Mouse (Mus musculus): ENCODE measurements around the gene Klk4. TPM values are rescaled to one million over a fixed set of nuclear protein-coding genes. Genes with fewer than 3 reads are reported as not detected.

The Klk4 gene
- not detected for total RNA-seq (2023)

DNA sequence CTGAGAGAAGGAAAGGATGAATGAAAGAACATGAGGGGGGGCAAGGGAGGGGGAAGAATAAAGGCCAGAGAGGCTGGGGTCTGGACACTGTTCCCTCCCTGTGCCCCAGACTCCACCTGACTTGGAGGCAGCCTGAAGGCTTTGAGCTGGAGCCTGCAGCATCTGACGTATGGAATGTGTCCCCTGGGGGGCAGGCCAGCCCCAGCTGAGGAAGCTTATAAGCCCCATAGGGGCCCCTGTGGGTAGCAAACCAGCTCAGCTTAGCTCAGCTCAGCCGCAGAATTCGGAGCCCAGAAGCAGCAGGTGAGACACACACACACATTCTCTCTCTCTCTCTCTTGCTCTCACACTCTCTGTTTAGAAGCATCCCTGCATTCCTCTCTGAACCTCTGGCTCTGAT, at the start of gene Klk4:
Gene Klk4, plus strand, starts transcription at position 249 of the 400 bp plus-strand sequence.

DNA sequence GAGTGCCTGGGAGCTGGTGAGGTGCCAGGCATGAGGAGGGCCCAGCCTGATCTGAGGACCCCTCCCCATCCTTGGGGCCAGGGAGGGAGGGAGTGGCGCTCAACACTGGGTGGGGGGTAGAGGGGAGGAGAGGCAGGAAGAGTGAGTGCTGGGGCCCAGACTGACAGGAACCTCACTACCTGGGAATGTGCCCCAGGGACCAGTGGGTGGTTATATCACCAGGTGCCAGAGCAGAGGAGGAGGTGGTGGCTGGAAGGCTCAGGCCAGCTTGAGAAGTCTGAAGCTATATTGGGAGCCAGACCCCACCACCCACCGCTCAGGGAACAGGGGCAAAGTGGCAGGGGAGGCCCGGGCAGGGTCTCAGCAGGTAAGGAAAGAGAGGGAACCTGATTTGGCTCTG, 39.3 kb upstream of the Klk4 start, which contains the start of gene Klk5:
Gene Klk5, plus strand, starts transcription at position 271 of the 400 bp plus-strand sequence.

DNA sequence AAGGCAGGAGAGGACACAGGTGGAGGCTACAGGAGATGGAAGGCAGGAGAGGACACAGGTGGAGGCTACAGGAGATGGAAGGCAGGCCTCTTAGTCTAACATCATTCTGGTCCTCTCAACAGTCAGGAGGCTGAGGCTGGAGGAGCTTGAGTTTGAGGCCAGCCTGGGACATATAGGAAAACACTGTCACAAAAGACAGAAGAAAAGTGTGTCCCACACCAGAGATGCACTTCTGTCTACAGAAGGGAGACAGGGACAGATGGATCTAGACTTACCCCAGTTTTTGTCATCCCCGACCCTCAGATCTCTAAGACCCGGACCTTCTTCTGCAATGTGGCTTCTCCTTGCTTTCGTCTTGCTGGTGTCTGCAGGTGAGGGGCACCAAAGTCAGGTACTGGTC, 52.5 kb downstream of the Klk4 start, which contains the start of gene Klk15:
Gene Klk15, plus strand, starts transcription at position 301 of the 400 bp plus-strand sequence.

Other genes with a start within 250 kb of the Klk4 start
- gene Ceacam18, start 246.5 kb upstream of the Klk4 start, total RNA-seq (2023) = not detected
- 100 to 1,000 TPM; 128 to 137 TPM for gene Siglece, start 221.0 kb upstream of the Klk4 start, total RNA-seq (2023)
- 1 to 10 TPM; 6.9 to 7.3 TPM for gene Ctu1, start 209.1 kb upstream of the Klk4 start, total RNA-seq (2023)
- gene Klk14, start 190.7 kb upstream of the Klk4 start, total RNA-seq (2023) = not detected
- not detected for gene Klk13, start 168.6 kb upstream of the Klk4 start, total RNA-seq (2023)
- not detected for gene Klk12, start 112.3 kb upstream of the Klk4 start, total RNA-seq (2023)
- gene Klk11, start 106.6 kb upstream of the Klk4 start, total RNA-seq (2023) = not detected
- gene Klk10, start 100.1 kb upstream of the Klk4 start, total RNA-seq (2023) = not detected
- not detected for gene Klk9, start 89.3 kb upstream of the Klk4 start, total RNA-seq (2023)
- gene Klk8, start 83.6 kb upstream of the Klk4 start, total RNA-seq (2023) = 1 to 10 TPM; 4.9 to 5.3 TPM
- gene Klk7, start 69.9 kb upstream of the Klk4 start, total RNA-seq (2023) = not detected
- not detected for gene Klk6, start 56.7 kb upstream of the Klk4 start, total RNA-seq (2023)
- not detected for gene Klk5, start 39.2 kb upstream of the Klk4 start, total RNA-seq (2023)
- not detected for gene Klk15, start 52.6 kb downstream of the Klk4 start, total RNA-seq (2023)
- gene Klk1b8, start 69.5 kb downstream of the Klk4 start, total RNA-seq (2023) = not detected
- gene Klk1b1, start 85.6 kb downstream of the Klk4 start, total RNA-seq (2023) = not detected
- not detected for gene Klk1b9, start 94.9 kb downstream of the Klk4 start, total RNA-seq (2023)
- gene Klk1b11, start 114.7 kb downstream of the Klk4 start, total RNA-seq (2023) = not detected
- gene Klk1b26, start 131.0 kb downstream of the Klk4 start, total RNA-seq (2023) = not detected
- gene Klk1b27, start 171.1 kb downstream of the Klk4 start, total RNA-seq (2023) = not detected
- not detected for gene Klk1b21, start 221.2 kb downstream of the Klk4 start, total RNA-seq (2023)
- not detected for gene Klk1b22, start 231.5 kb downstream of the Klk4 start, total RNA-seq (2023)

All from monocyte, adult 59 days (primary cell).